Mouse (Mus musculus): ENCODE measurements around the gene Ecsit.

The Ecsit gene

DNA sequence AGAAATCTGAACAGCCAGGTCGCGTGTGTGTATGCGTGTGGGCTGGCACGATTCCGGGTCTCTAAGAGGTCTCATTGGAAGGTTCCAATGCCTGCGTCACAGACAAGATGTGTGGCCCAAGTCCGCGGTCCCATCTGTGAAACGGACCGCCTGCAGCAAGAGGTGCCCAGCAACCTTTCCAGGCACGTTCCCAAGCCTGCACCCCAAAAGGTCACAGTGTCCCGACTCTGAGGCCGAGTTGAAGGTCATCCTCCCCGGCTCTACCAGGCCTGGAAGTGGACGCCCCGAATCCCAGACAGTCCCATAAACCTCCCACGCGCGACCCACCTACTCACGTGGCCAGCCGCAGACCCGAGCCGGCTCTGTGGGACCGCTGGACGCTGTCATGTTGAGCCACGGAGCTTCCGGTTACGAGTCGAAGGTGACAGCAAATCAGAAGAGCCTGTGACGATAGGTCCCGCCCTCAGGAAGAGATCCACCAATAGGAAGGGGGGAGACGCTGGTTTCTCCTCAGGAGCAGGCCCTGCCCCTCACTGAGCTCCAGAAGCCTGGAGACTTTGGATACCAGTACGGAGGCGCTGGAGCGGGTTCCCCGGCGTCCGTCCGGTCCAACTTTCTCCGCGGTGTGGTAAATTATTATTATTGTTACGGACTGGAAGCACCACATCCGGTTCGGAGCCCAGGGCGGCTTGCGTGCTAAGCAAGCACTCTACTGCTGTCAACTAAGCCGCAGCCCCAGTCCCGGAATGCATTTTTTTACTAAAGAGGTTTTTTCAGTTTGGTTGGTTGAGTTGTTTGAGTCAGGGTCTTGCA, at the start of gene Ecsit:
TSS of gene Ecsit (minus strand) at position 417 of the 813 bp plus-strand sequence.
- peak; percentile 97 for DNase-seq (ENCODE audit: inconsistent ontology term)

DNA sequence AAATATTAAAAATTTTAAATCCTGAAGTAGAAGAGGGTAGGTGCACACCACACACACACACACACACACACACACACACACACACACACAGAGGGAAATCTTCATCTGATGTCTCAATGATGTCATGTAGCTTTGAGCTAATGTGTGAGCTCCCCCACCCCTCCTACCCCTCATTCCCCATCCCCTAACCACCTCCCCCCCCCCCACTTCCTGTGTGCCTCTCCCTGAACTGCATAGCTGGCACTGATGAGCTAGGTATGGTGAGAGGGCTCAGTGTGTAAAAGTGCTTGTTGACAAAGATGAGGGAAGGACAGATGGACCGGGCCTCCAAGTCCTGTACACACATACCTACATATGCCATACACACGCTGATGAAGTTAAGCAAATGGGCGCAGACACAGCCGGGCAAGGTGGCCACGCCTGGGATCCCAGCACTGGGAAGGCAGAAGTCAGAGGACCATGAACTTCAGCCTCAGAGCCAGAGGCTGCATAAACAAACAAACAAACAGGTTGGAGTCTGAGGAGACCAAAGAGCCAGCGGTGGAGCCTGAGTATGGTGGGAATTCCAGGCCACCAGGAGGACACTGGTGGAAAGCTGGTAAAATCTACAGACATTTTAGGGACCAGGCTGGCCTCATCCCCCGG, 49.1 kb upstream of the Ecsit start:
- no peak for DNase-seq (ENCODE audit: inconsistent ontology term)

DNA sequence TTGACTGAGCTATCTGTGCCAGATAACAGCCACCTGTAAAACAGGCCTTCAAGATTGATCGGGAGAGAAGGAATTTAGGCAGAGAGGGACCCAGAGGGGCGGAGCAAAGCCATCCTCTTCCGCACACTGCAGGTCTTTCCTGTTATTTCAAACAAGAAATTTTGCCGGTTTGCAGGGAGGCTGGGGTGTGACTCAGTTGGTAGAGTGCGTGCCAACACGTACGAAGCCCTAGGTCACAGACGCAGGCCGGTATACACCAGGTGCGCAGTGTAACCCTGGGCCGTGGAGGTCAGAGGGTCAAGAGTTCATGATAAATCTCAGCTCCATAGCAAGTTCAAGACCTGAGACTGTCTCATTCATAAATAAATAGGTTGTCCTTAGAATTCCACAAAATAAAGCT, 47.0 kb upstream of the Ecsit start:
- DNase-seq (ENCODE audit: inconsistent ontology term) = no peak

DNA sequence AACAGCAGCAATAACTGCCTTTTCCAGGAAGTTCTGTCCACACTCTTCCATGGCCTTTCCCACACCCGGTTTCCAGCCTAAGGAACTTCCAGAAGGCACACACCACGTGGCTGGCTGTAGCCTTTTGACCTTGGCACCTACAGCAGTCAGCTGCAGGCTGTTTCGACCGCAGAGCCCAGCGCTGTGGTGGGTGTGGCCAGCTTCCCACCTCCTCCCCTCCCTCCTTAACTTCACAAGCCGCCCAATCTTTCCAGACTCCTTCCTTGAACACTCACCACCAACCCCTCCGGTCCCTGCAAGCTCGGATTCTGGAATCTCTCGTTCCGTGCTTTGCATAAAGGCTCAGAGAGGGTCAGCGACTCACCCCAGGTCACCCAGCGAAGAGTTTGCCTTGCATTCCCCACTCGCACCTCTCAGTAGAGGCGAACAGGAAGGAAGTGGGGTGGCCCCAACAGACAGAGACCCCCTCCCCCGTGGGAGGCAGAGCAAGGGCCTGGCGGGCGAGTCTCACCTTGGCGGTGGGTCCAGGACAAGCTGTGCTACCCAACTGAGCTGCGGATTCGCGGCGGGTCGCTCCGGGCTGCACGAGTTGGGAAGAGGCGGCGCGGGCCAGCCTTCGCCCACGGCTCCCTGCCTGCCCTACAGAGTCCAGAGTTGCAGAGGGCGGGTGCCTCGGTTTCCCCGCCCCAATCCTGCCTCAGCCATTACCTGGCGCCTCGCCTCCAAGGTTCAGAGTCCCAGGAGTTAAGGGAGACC, 46.2 kb upstream of the Ecsit start:
- DNase-seq (ENCODE audit: inconsistent ontology term) = peak; percentile 9

DNA sequence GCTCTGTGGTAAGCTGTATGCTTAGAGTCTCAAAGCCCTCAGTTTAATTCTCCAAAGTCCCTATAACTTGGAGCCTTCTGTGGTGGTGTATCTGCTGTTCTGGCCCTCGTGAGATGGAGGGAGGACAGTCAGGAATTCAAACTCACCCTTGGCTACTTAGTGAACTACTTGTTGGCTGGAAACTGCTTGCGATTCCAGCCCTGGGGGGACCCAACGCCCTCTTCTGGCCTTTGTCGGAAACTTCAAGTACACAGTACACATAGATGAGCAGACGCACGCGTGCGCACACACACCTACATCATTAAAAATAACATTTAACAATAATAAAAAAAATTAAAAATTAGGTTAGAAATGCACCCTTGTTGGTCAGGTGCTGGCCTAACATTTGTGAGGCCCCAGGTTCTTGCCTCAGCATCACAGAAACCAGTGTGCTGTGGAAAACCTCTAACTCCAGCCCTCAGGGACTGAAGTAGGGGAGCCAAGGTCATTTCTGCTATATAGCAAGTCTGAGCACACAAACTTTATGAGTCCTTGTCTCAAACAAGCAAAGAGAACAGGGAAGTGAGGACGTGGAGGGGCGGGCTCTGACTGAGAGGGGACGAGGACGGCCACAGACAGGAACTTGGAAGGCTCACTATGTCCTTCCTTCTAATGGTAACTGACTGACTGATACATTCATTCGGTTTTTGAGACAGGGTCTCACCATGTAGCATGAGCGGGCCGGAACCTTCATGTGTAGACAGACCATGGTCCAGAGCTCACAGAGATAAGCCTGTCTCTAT, 40.2 kb upstream of the Ecsit start:
- DNase-seq (ENCODE audit: inconsistent ontology term) = no peak

DNA sequence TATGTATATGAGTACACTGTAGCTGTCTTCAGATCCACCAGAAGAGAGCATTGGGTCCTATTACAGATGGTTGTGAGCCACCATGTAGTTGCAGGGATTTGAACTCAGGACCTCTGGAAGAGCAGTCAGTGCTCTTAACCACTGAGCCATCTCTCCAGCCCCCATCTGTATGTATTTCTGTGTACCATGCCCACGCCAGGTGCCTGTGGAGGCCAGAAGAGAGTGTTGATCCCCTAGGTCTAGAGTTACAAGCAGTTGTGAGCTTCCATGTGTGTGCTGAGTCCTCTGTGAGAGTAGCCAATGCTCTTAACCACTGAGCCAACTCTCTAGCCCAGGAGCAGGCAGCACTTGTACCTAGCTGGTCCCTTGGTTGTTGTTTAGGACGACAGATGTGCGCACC, 38.9 kb upstream of the Ecsit start:
- no peak for DNase-seq (ENCODE audit: inconsistent ontology term)

DNA sequence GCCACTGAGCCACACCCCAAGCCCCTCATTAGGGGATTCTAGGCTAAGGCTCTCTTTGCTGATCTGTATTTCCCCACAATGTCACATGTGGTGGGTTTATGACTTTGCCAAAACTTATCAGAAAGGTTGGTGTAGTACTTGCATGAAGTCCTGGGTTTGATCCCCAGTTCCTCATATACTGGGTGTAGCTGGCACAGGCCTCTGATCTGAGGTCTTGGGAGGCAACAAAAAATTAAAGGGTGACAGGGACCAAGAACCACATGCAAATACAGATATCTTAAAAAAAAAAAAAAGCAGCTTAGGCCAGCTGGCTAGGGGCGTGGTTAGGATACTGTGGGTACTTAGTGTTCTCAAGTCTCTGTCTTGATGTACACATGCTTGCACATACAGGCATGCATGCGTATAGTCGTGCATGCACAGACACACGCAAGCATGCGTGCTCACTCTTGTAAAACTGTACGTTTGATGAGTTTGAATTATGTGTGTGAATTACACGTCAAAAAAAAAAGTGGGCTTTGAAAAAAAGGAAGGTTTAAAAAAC, 37.9 kb upstream of the Ecsit start:
- no peak for DNase-seq (ENCODE audit: inconsistent ontology term)

DNA sequence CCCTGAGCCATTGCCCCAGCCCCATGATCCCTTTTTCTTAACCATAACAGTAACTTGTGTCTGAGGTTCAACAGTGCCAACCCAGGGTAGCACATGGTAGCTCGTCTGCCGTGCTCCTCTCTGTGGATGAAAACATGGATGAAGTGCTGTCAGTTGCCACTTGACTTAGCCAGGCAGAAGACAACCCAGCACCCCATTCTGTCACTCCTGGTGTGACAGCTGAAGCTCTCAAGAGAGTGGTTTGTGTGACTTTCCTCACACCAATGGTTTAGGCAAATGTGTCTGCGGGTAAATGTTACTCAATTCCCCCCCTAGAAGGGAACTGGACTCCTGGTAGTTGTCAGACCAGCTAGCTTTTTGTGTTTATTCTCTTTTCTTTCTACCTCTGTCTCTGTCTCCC, 36.8 kb upstream of the Ecsit start:
- no peak for DNase-seq (ENCODE audit: inconsistent ontology term)

DNA sequence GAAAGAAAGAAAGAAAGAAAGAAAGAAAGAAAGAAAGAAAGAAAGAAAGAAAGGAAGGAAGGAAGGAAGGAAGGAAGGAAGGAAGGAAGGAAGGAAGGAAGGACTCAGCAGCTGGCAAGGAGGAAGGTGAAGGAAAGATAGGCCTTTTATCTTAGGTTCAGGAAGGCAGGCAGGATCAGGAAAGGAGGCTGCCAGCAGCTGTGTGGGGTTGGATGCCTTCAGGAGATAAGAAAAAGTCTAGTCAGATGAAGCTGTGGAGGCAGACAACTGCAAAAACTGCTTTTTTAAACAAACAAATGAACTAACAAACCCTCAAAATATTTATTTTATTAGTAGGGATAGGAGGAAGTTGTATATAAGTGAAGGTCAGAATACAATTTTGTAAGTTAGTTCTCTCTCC, 36.3 kb upstream of the Ecsit start:
- DNase-seq (ENCODE audit: inconsistent ontology term) = no peak

DNA sequence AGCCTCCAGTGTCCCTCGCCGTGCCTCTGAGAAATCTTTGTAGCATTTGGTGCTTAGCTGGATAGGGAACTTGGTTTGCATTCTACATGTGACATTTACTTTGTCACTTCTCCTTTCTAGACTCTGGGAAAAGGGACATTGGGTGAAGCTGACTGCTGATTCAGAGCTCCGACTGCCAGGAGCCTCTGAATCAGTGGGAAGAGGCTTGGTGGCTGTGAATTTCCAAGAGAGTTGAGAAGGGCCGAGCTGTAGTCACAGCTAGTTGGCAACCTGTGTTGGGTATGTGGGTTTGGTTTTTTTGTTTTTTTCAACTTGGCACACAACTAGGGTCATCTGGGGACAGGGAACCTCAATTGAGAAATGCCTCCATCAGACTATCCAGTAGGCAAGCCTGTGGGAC, 34.3 kb upstream of the Ecsit start:
- peak; percentile 13 for DNase-seq (ENCODE audit: inconsistent ontology term)

DNA sequence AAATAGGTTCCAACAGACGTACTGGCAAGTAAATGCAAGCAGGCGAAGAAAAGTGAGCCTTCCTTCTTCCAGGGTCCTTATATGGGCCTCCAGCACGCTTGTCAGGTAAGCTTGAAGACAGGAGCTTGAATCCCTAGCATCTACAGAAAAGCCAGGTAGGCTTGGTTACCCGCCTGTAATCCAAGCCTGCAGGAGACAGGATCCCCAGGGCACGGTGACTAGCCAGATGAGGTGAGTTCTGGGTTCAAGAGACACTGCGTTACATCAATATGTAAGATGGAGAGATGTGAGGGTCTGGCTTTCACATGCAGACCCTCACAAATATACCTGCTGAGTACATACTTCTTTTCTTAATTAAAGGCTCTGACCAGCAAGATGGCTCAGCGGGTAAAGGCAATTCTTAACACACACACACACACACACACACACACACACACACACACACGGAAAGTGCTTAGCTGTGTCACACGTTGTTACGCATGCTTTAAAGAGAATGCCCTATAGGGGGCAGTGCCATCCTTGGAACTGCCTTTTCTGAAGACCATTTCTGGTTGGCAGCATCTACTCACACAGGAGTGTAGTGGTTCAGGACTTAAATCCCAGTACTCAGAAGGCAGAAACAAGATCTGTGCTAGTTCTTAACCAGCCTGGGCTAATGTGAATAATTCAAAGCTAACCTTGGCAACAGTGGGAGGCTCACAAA, 32.7 kb upstream of the Ecsit start:
- DNase-seq (ENCODE audit: inconsistent ontology term) = peak; percentile 29

DNA sequence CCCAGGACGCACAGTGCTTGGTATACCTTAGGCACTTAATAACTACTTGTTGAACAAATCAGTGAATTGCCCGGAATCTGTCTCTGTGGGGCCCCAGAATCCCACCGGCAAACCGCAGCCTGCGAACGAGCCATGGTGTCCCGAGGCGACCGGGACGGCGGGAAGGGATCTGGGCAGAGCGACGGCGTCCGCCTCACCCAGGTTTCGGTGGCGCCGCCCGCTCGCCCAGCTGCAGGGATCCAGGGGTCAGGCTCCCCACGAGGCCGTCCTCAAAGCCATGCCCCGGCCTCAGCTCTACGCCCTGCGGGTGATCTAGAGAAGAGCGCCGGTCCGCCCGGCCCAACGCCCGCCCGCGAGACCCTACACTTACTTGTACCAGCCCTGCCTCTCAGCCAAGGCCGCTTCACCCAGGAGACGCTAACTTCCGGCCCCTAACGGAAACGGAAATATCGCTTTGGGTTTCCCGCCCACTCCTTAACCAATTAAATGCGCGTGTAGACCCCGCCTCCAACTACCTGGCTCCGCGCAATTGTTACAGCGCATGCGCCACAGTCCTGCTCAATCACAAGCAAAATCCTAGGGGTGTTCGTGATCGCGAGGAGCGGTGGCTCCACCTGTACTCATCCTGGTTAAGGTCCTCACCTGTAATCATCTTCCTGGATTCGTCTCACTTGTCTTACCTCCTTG, 31.6 kb upstream of the Ecsit start, which contains the start of gene Elof1:
TSS of gene Elof1 (minus strand) at position 433 of the 687 bp plus-strand sequence.
- peak; percentile 89 for DNase-seq (ENCODE audit: inconsistent ontology term)

DNA sequence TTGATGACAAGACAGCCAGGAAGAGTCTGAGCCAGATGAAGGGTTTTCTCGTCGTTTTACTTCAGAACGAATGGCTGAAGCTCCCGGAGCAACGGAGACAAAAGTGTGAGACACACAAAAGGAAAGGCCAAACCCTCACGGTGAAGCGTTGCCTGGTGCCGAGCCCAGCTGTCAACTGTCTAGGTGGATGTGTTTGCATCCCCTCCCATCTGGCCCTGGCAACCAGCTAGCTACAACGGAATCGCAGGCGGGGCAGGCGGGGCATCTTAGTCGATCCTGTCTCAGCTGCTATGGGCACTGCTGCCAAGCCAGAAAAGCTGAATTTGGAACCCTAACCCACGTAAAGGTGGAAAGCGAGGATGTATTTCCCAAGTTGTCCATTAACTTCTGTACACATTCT, 30.8 kb upstream of the Ecsit start:
- DNase-seq (ENCODE audit: inconsistent ontology term) = peak; percentile 34

DNA sequence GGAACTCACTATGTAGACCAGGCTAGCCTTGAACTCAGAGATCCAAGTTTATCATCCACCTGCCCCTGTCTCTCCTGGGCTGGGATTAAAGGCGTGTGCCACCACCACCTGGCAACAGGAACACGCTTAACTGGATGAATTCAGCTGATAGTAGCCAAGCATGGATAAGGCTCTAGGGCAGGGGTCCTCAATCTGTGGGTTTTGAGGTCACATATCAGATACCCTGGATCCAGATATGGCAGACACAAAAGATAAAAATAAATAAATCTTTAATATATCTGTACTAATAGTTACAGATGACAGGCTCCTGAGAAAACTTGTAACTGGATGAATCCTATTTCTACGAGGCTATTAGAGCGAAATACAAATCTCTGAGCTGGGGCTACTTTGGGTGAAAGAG, 30.4 kb upstream of the Ecsit start:
- no peak for DNase-seq (ENCODE audit: inconsistent ontology term)

DNA sequence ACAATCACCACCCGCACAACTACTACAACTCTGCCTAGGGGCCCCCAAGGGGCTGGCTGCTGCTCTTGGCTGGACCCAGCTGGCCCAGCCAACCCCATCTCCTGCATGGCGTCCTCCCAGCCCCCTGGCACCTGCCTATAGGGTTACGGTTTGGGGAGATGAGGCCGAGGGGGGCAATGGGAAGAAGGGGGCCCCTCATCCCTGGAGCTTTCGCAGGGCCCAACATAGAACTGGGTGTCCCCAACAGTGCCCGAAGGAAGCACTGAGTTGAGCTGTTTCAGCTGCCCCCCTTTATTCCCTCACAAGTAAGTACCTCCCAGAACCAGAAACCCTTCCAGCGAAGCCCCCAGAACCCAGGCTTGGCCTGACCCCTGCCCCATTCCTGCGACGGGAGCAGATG, 23.0 kb upstream of the Ecsit start:
- no peak for DNase-seq (ENCODE audit: inconsistent ontology term)

DNA sequence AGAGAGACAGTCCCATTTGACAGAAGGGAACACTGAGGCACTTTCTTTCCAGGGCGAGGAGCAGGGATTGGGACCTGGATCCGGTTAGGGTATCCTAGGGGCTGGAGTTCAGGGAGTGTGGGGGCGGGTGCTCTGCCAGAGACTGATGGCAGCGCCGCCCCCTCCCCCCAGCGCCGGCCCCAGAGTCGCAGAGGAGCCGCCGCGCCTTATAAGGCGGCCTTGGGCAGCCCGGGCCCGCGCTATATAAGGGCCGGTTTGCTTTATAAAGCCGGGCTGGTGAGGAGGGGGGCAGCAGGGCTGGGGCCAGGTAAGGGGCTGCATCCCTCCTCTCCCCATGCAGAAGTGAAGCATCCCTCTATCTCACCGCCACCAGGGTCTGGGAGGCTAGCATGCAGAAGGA, 14.7 kb upstream of the Ecsit start:
- peak; percentile 36 for DNase-seq (ENCODE audit: inconsistent ontology term)

DNA sequence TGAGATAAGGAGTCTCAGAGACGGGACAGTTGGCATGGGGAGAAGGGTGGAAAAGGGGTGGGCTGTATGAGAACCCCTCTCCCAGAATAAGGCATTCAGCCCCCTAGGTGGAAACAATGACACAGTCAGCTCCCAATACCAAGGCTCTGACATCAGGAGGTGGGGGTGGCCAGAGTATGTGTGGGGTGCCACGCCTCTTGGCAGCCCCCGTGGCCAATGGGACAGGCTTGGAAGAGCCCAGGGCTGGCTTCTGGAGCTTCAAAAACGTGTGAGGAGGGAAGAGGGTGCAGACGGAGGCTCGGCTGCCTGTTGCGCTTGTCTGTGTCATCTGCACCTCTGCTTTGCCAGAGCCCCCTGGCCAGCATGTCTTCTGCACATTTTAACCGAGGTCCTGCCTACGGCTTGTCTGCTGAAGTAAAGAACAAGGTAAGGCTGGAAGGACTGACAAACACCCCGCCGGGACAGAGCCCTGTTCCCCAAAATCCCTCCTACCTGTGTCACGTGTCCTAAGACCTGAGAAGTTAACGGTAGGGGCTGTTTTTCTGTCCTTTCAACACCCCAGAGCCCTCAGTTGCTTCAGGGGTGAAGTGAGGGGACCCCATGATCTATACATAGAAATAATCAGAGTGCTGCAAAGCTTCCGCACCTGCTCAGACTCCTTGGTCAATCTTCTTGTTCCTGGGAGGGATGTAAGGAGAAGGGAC, 13.9 kb upstream of the Ecsit start, which contains the start of gene Cnn1:
TSS of gene Cnn1 (plus strand) at position 224 of the 704 bp plus-strand sequence.
- peak; percentile 82 for DNase-seq (ENCODE audit: inconsistent ontology term)

DNA sequence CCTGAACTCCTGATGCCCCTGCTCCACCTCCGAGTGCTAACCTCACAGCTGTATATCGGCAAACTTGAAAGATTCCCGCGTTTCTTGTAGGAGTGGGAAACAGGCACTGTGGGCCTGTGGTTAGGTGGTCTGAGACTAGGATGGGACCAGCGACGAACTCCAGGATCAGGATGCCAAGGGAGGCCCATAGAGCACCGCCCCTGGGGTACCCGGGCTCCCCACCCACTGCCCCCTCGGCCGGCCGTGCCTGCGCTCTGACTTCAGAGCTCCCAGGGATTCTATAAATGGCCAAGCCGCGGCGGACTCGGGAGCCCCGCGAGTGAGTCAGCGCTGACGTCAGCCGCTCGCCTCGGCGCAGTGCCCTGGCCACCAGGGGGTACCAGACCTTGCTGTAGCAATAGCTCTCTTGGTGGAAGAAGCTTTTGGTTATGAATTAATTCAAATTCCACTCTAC, 10.6 kb upstream of the Ecsit start:
- DNase-seq (ENCODE audit: inconsistent ontology term) = peak; percentile 93

DNA sequence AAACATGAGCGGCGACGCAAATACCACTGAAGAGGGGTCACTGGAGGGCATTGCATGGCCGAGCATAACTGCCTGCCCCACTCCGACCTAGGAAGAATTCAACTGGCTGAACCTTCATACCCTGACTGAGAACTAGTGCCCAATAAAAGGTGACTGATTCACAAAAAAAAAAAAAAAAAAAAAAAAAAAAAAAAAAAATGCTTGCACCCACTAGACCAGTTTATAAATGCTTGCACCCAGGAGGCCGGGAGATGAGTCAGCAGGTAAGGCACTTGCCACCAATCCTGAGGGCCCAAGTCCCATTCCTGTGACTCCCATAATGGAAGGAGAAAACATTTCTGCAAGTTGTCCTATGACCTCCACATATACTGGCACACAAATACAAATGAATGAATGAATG, 7.5 kb upstream of the Ecsit start:
- DNase-seq (ENCODE audit: inconsistent ontology term) = no peak

Measured in Muller cell, postnatal 12 days (primary cell).